Mouse (Mus musculus) left cerebral cortex, adult 18-20 months (tissue): ENCODE data around the gene Ncoa1. TPM values are rescaled to one million over a fixed set of nuclear protein-coding genes. Genes with fewer than 3 reads are reported as not detected.

Source experiments
- DNase-seq, 2 experiments: peaks; one replicate each; pipeline ENCODE4 v3.0.0; 2021 to 2022; ENCODE audit warnings: low spot score in 2 of 2, mixed read lengths in 1 of 2
- long read RNA-seq, 2 experiments: library from polyadenylated mRNA; stranded (forward); transcript quantifications; one replicate each; pipeline ENCODE4 v2.0.0; 2021
- total RNA-seq, 2 experiments: library from RNA; stranded (reverse); gene quantifications; 2 replicates each; pipeline ENCODE4 v1.2.3; 2021

Gene Ncoa1
- total RNA-seq, result 100 to 1,000 TPM; 106 to 110 TPM
- long read RNA-seq, experiment 1, full-length matches to known transcripts, result 31 of 146 reads
- long read RNA-seq, experiment 1, partial matches to known transcripts, result 50 of 146 reads
- long read RNA-seq, experiment 1, other reads (novel, unspliced or antisense), result 65 of 146 reads
- long read RNA-seq, experiment 2, full-length matches to known transcripts, result 16 of 67 reads
- long read RNA-seq, experiment 2, partial matches to known transcripts, result 22 of 67 reads
- long read RNA-seq, experiment 2, other reads (novel, unspliced or antisense), result 29 of 67 reads

- DNase-seq, result peak; percentile 52 to 68
Measured at GRCm38 (mm10) chr12:4476832-4477671, at the start of gene Ncoa1. Gene Ncoa1, minus strand, starts transcription at chr12:4477182.

DNA sequence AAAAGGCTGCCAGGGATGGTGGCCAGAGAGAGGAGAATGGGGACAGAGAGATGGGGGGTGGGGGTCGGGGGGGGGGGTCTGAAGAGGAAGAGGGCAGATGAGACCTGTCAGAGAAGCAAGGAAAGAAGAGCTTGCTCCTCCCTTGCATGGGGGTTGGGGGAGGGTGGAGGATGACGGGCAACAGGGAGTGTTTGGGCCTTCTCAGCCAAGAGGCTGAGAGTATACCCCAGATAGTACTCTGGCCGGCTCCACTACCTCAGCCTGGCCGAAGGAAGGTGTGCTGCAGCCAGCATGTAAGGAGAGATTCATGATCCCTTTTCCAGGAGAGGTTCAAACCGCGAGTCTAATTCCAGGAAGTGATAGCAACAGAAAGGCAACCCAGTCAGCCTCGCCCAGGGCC lies 47.6 kb upstream of the Ncoa1 start:
- DNase-seq, result no peak

DNA sequence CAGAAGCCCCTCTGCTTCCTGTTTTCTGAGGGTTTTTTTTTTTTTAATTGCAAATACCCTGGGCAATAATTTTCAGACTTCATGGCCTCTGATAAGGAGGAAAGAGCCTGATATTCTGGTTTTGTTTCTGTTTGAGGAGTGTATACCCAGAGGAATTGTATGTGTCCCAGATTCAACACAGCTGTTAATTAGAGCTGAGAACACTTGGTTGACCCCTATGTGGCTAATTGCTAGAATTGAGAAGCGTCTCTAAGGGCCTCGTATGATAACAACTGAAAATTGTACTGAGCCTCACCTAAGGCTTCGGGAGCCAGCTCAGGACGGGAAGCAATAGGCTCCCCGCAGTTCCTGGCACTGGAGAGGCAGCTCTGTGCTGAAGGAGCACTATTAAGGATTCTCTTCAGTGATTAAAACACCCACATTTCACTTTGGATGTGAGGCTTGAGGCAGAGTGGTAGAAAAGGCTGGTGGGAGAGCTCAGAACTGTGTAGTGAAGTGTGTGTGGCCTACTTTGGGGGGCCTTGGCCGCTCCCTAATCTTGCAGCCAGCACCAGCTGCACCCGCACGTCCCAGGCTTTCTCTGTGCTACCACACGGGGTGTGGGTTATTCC lies 46.8 kb upstream of the Ncoa1 start:
- DNase-seq, result no peak

- DNase-seq, result peak; percentile 45 to 46
Measured at GRCm38 (mm10) chr12:4523208-4523607, 46.2 kb upstream of the Ncoa1 start.

GRCm38 (mm10) chr12:4518957-4519356 lies 42.0 kb upstream of the Ncoa1 start:
- DNase-seq, result no peak

DNA sequence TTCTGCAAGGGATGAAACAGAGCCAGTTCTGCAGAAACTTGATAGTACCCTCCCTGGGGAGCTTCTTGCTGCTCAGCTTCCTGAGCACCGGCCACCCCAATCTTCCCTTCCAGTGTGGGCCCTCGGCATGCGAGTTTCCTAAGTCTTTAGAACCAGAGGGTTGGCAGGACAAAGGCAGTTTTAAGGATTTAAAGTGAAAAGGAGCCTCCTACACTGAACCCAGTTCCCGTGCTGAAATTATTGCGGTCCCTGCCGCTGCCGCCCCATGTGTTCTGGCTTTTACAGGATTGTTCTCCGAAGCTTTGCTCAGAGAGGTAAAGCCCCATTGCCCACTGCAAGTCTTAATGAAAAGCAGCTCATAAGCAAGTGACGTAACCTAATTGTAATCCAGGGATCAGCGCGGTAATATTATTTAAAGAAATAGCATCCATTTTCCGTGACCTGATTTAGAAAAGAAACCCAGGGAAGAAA lies 32.6 kb upstream of the Ncoa1 start:
- DNase-seq, result peak in 1 of 2 experiments; percentile 16

DNA sequence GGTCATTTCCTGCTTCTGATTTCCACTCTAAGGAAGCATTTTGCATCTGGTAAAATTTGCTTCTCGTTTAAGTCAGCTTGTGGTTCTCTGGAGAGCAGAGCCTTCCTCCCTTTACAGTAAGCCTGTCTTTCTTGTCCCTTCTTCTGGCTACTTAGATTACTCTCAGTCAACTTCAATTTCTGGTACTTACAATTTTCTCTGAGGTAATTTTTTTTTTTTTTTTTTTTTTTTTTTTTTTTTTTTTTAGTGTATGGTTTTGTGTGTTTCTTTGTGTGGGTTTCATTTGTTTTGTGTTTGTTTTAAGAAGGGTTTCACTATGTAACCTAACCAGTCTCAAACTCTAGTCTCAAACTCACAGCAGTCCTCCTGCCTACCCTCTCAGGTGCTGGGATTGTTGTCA lies 31.2 kb upstream of the Ncoa1 start:
- no peak for DNase-seq

- peak; percentile 21 to 43 for DNase-seq
Measured at GRCm38 (mm10) chr12:4507461-4507860, 30.5 kb upstream of the Ncoa1 start.

DNA sequence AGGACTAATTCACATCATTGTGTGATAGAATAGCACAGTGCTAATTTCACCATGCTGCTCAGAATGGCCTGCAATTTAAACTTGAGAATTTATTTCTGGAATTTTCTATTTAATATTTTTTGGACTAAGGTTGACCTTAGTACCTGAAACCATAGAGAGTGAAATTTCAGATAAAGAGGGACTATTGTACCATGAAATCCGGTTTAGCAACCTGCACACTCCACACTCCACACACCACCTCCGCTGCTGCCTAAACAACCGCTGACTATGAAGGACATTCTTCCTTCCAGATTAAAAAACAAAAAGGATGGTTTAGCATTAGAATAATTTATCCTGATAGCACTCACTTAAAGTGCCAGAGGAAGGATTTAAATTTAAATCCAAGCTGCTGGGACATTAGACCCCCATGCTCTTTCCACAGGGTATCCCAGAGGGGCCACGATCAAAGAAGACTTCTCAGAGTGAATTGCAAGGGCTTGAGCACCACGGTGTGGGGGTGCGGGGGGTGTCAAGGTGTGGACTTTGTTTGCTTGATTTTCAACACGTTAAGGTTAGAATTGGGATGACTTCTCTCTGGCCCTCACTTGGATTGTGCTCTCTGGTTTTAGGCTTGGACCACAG lies 29.9 kb upstream of the Ncoa1 start:
- no peak for DNase-seq

DNA sequence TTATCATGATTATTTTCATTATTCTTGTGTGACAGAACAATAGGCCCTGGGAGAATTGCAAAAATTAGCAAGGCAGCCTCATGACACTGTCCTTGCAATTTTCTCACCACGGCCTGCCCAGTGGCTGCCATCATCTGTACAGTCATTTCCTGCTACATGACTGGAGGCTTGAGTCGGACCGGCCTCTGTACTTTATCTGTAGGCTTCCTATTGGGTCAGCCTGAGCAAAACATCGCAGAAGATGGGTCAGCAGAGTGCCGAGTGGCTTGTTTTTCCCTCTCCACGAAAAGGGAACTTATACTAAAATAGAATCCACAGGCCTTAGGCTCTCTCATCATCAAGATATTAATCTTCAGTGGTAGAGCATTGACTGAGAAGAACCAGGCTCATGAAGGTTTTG lies 28.3 kb upstream of the Ncoa1 start:
- DNase-seq, result no peak

- no peak for DNase-seq
Measured at GRCm38 (mm10) chr12:4503673-4504326, 26.8 kb upstream of the Ncoa1 start.

DNA sequence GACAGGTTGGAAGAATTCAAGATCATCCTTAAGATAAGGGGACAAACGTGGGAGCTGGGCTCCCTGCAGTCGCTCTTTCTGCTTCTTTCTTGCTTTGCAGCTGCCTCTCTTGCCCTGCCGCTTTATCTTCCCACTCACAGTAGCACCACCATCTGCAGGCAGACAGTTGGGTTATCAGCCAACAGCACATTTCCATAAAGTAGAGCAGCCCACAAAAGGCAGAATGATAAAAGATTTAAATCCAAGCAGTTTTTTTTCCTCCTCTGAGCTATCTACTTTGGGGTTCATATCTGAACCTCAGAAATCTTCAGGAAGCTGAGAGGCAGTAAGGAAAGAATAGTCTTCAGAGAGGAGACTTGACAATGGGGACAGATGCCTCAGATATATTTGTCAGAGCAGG lies 24.9 kb upstream of the Ncoa1 start:
- peak; percentile 48 to 65 for DNase-seq

GRCm38 (mm10) chr12:4500516-4500915 lies 23.5 kb upstream of the Ncoa1 start:
- no peak for DNase-seq

DNA sequence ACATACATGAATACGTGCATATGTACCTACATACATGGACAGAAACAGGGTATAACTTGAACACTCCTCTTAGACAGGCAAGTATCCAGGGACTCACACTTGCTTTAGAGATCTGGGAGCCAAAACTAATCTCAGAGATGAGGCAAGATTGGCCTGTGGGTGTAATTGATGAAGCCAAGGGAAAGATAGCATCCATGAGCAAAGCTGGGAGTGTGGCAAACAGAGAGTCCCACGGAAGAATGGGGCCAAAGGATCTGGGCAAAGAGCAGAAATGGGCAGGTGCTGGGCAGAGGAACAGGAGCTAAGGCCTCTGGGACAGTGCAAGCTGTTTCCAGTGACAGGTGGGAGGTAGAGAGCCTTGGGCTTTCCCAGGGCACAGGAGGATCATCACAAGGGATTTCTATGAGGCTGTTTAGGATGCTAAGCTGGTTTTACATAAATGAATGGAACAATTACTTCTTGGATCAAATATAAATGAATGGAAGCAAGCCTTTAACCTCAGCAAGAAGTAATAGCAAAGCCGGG lies 22.7 kb upstream of the Ncoa1 start:
- no peak for DNase-seq

- DNase-seq, result no peak
Measured at GRCm38 (mm10) chr12:4488411-4488810, 11.4 kb upstream of the Ncoa1 start.

- no peak for DNase-seq
Measured at GRCm38 (mm10) chr12:4483386-4483785, 6.4 kb upstream of the Ncoa1 start.

- DNase-seq, result no peak
Measured at GRCm38 (mm10) chr12:4481687-4482086, 4.7 kb upstream of the Ncoa1 start.

DNA sequence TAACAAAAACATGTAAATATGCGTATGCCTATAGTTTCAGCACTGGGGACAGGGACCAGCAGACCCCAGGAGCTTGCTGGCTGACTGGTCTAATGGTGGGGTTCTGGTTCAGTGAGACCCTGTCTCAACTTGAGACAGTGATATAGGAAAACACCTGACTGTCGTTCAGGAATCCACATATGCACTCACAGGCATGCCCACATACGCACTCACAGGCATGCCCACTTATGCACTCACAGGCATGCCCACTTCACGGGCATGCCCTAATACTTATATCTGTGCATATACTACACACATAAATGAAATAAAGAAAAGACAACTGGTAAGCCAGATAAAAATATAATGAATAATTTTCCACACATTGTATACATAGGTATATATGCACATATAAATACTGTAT lies 3.3 kb upstream of the Ncoa1 start:
- no peak for DNase-seq

DNA sequence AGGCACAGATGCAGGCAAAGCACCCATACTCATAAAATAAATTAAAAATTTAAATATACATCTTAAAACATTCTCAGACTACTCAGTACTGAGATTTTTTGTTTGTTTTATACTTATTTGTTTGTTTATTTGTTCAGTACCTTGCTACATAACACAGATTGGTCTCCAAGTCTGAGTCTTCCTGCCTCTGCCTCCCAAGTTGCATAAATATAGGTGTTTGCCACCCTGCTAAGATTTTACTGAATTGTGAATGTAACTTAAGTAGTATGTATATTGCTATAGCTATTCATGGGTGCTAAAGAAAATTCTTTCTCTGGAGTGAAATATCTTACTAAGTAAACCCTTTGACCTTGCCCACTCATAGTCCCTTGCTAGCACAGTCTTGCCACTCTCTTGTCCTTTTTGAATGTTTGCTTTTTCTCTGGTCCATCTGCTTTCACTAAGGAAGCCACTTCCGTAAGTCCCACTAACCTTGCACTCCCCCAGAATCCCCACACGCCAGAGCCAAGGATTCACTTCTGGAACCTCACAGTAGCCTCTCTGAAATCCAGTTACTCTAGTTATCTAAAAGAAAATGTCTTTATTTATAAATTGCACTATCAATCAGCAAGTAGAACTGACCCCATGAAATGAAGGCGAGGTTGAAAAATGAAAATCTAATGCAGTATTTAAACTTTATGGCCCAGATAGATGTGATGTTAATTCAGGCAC lies 2.3 kb upstream of the Ncoa1 start:
- no peak for DNase-seq
